Mouse (Mus musculus): Measurements from ENCODE around the gene Ap1m2.
A peak's percentile ranks its signal among the peaks of the same experiment; 100 is the strongest.

Gene Ap1m2

GRCm38 (mm10) chr9:21251116-21251735 is 60.9 kb downstream of the Ap1m2 start:
- DNase-seq: no peak

GRCm38 (mm10) chr9:21250509-21250908 is 61.6 kb downstream of the Ap1m2 start:
- DNase-seq: no peak

- DNase-seq: no peak
These were observed 62.3 kb downstream of the Ap1m2 start for GRCm38 (mm10) chr9:21249629-21250508.

GRCm38 (mm10) chr9:21248326-21248725 is 63.8 kb downstream of the Ap1m2 start, which contains the start of gene S1pr5:
Gene S1pr5, minus strand, starts transcription at chr9:21248443.
- no peak for DNase-seq

- DNase-seq: no peak
These were observed 65.8 kb downstream of the Ap1m2 start for GRCm38 (mm10) chr9:21246342-21246741.

GRCm38 (mm10) chr9:21245113-21245487 is 67.0 kb downstream of the Ap1m2 start:
- no peak for DNase-seq

GRCm38 (mm10) chr9:21244428-21245112 is 67.6 kb downstream of the Ap1m2 start:
- DNase-seq: peak; percentile 73

Measured in cerebellum, adult 8-10 months (tissue).